Mouse (Mus musculus) thymus, adult 2 months (tissue): ENCODE results near the gene Btbd9.

ENCODE experiments used
- CTCF ChIP-seq: fragments of 200-500 bp; IDR thresholded peaks from 2 replicates; pipeline ENCODE4 v1.5.1; 2012; ENCODE audit warnings: mild to moderate bottlenecking, control low read depth, low read length, moderate library complexity, borderline replicate concordance; ENCODE audit not compliant: control insufficient read depth, poor library complexity, insufficient read depth; ENCODE audit errors: extremely low read depth
- POLR2A ChIP-seq: fragments of 200-500 bp; IDR thresholded peaks from 2 replicates; pipeline ENCODE4 v1.6.1; 2012; ENCODE audit warnings: mild to moderate bottlenecking, low read length, control low read depth, moderate library complexity; ENCODE audit not compliant: control insufficient read depth, poor library complexity, insufficient read depth; ENCODE audit errors: extremely low read depth

DNA sequence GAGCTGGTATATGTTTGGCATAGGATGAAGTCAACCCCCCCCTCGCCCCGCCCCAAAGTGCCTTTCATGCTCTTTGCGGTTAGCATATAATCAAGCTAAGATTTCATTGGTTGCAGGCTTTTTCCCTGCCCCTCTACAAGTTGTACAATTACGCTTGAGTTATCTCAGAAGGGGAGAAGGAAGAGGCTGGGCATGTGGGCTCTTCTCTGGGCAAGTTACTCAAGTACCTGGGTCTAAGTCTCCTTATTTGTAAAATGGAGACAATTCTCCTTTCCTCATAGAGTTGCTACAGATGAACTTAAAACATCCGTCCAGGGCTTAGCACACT lies 33.7 kb upstream of the Btbd9 start:
- TF ChIP-seq POLR2A (no peak), CTCF (no peak)
